Mouse (Mus musculus) small intestine, adult 2 months (tissue): ENCODE measurements around the gene Gpc3. TPM values are rescaled to one million over a fixed set of nuclear protein-coding genes. Genes with fewer than 3 reads are reported as not detected.

Experiments used
- H3K27ac ChIP-seq: fragments of 200-500 bp; 2 replicates; pipeline ENCODE4 v1.5.1; 2012; ENCODE audit warnings: low read depth, low read length, control low read depth, inconsistent platforms; ENCODE audit not compliant: insufficient read depth
- H3K27me3 ChIP-seq: fragments of 200-500 bp; 2 replicates; pipeline ENCODE4 v1.6.1; 2012; ENCODE audit warnings: mild to moderate bottlenecking, moderate library complexity, low read length, inconsistent platforms; ENCODE audit not compliant: control insufficient read depth, insufficient read depth
- H3K36me3 ChIP-seq: fragments of 200-500 bp; 2 replicates; pipeline ENCODE4 v1.6.1; 2012; ENCODE audit warnings: mild to moderate bottlenecking, low read length, control low read depth, inconsistent platforms; ENCODE audit not compliant: control insufficient read depth, insufficient read depth
- H3K4me1 ChIP-seq: fragments of 200-500 bp; 2 replicates; pipeline ENCODE4 v1.6.1; 2012; ENCODE audit warnings: low read length, inconsistent platforms, mixed read lengths; ENCODE audit not compliant: control insufficient read depth, insufficient read depth, insufficient read length
- H3K4me3 ChIP-seq: fragments of 200-500 bp; 2 replicates; pipeline ENCODE4 v1.5.1; 2012; ENCODE audit warnings: low read depth, mild to moderate bottlenecking, control low read depth, inconsistent platforms, low read length, moderate library complexity
- CTCF ChIP-seq: fragments of 200-500 bp; IDR thresholded peaks from 2 replicates; pipeline ENCODE4 v1.5.1; 2012; ENCODE audit warnings: low read depth, mild to moderate bottlenecking, control low read depth, inconsistent platforms, low read length, moderate library complexity, mixed read lengths; ENCODE audit not compliant: insufficient replicate concordance, insufficient read length; ENCODE audit errors: extremely low read depth
- POLR2A ChIP-seq: fragments of 200-500 bp; IDR thresholded peaks from 2 replicates; pipeline ENCODE4 v1.6.1; 2012; ENCODE audit warnings: low read depth, mild to moderate bottlenecking, control low read depth, inconsistent platforms, low read length, moderate library complexity
- WGBS: fragments of 180-500 bp; shearing (Covaris S2); methylation state at CpG from one replicate; pipeline ENCODE4 v1.1.7; 2018; 5-methylcytosine and 5-hydroxymethylcytosine counted together
- polyA plus RNA-seq: library from polyadenylated mRNA; depleted of rRNA; stranded (reverse); fragments of >200 nt; gene quantifications from 2 replicates; pipeline ENCODE4 v1.2.3, GENCODE M21; 2012

The Gpc3 gene
- polyA plus RNA-seq, 1 experiment, result 1.6 TPM

GRCm38 (mm10) chrX:52453445-52454182, 160.1 kb downstream of the Gpc3 start:
- 17% methylated on average over 6 of the region's 6 CpGs for WGBS
- TF ChIP-seq CTCF (peak; percentile 91; the same call in 1 of the 2 replicates), POLR2A (no peak)
- no peaks in the 10 kb centered on the region for H3K36me3 ChIP-seq

GRCm38 (mm10) chrX:52449177-52449576, 164.6 kb downstream of the Gpc3 start:
- no peak overlapping the region for H3K27ac ChIP-seq
- H3K27me3 ChIP-seq, result no peaks in the 10 kb centered on the region
- H3K4me3 ChIP-seq, result no peak overlapping the region
- H3K36me3 ChIP-seq, result no peaks in the 10 kb centered on the region
- H3K4me1 ChIP-seq, result no peaks in the 10 kb centered on the region
- 80% methylated on average over 2 of the region's 2 CpGs for WGBS
- TF ChIP-seq CTCF, result no peak
- TF ChIP-seq POLR2A, result no peak

More at GRCm38 (mm10) chrX:52453445-52454182, 160.1 kb downstream of the Gpc3 start:
- H3K27ac ChIP-seq, result no peak overlapping the region
- no peak overlapping the region for H3K4me3 ChIP-seq
- H3K27me3 ChIP-seq, result no peaks in the 10 kb centered on the region
- no peaks in the 10 kb centered on the region for H3K4me1 ChIP-seq

- no peaks in the 10 kb centered on the region for H3K36me3 ChIP-seq
- WGBS, result 70% methylated on average over 3 of the region's 3 CpGs
- TF ChIP-seq CTCF (no peak), POLR2A (no peak)
- H3K27me3 ChIP-seq, result no peaks in the 10 kb centered on the region
- H3K27ac ChIP-seq, result no peak overlapping the region
- H3K4me3 ChIP-seq, result no peak overlapping the region
- no peaks in the 10 kb centered on the region for H3K4me1 ChIP-seq
Observed at GRCm38 (mm10) chrX:52448496-52448895, 165.3 kb downstream of the Gpc3 start.

- no peak overlapping the region for H3K27ac ChIP-seq
- H3K36me3 ChIP-seq, result no peaks in the 10 kb centered on the region
- no peak overlapping the region for H3K4me3 ChIP-seq
- no peaks in the 10 kb centered on the region for H3K4me1 ChIP-seq
- 59% methylated on average over 3 of the region's 3 CpGs for WGBS
- H3K27me3 ChIP-seq, result no peaks in the 10 kb centered on the region
- TF ChIP-seq CTCF, result no peak
- no peak for TF ChIP-seq POLR2A
Observed at GRCm38 (mm10) chrX:52446530-52446929, 167.2 kb downstream of the Gpc3 start.

GRCm38 (mm10) chrX:52444977-52445376, 168.8 kb downstream of the Gpc3 start:
- no peak overlapping the region for H3K27ac ChIP-seq
- no peak overlapping the region for H3K4me3 ChIP-seq
- WGBS, result 63% methylated on average over 2 of the region's 2 CpGs
- TF ChIP-seq POLR2A (no peak), CTCF (no peak)
- no peaks in the 10 kb centered on the region for H3K4me1 ChIP-seq
- H3K27me3 ChIP-seq, result no peaks in the 10 kb centered on the region
- no peaks in the 10 kb centered on the region for H3K36me3 ChIP-seq

GRCm38 (mm10) chrX:52441798-52442197, 172.0 kb downstream of the Gpc3 start:
- Histone ChIP-seq H3K27me3 (no peaks in the 10 kb centered on the region), H3K27ac (no peak overlapping the region), H3K36me3 (no peaks in the 10 kb centered on the region), H3K4me1 (no peaks in the 10 kb centered on the region), H3K4me3 (no peak overlapping the region)
- TF ChIP-seq POLR2A (no peak), CTCF (no peak)
- whole genome bisulfite sequencing, result 59% methylated on average over 3 of the region's 3 CpGs

GRCm38 (mm10) chrX:52439421-52439820, 174.3 kb downstream of the Gpc3 start:
- TF ChIP-seq POLR2A (no peak), CTCF (no peak)
- Histone ChIP-seq H3K36me3 (no peaks in the 10 kb centered on the region), H3K27ac (no peak overlapping the region), H3K4me1 (no peaks in the 10 kb centered on the region), H3K27me3 (no peaks in the 10 kb centered on the region), H3K4me3 (no peak overlapping the region)
- 75% methylated on average over 5 of the region's 5 CpGs for WGBS
